Mouse (Mus musculus) thymus, adult 2 months (tissue): Measurements from ENCODE around the gene Ryr1.

Experiments used
- CTCF ChIP-seq: fragments of 200-500 bp; IDR thresholded peaks from 2 replicates; pipeline ENCODE4 v1.5.1; 2012; ENCODE audit warnings: mild to moderate bottlenecking, control low read depth, low read length, moderate library complexity, borderline replicate concordance; ENCODE audit not compliant: control insufficient read depth, poor library complexity, insufficient read depth; ENCODE audit errors: extremely low read depth
- POLR2A ChIP-seq: fragments of 200-500 bp; IDR thresholded peaks from 2 replicates; pipeline ENCODE4 v1.6.1; 2012; ENCODE audit warnings: mild to moderate bottlenecking, low read length, control low read depth, moderate library complexity; ENCODE audit not compliant: control insufficient read depth, poor library complexity, insufficient read depth; ENCODE audit errors: extremely low read depth

DNA sequence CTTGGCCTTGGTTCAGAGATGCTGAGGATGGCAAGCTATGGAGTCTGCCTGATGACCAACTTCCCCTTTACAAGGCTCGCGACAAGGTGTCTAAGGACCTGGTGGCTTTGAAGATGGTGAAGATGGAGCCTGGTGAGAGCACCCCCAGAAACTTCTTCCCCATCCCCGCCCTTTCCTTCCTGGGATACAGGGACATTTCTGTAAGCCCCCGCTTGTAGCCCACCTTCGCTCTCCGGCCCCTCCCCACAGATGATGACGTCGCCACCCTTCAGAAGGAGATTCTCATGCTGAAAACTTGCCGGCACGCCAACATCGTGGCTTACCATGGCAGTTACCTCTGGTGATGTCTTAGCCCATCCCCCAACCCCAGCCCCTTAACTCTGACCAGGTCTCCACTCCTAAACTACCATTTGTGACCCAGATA lies 141.8 kb downstream of the Ryr1 start:
- no peak for TF ChIP-seq POLR2A
- TF ChIP-seq CTCF = no peak
